Mouse (Mus musculus) intestine, postnatal 0 days (tissue): Measurements from ENCODE around the gene Tmem163. TPM values are rescaled to one million over a fixed set of nuclear protein-coding genes. Genes with fewer than 3 reads are reported as not detected.

Source experiments
- ATAC-seq: fragments of 200-750 bp; cut with Nextera tagmentation; 2 replicates; pipeline ENCODE4 v1.8.0; 2017; ENCODE audit warnings: mild to moderate bottlenecking, moderate TSS enrichment, moderate library complexity
- H3K27ac ChIP-seq: fragments of 300-500 bp; sonication (generic); 2 replicates; pipeline ENCODE4 v1.5.1; 2014; ENCODE audit warnings: mild to moderate bottlenecking, low read depth, low read length, moderate library complexity
- H3K27me3 ChIP-seq: fragments of 300-500 bp; sonication (generic); replicated peaks from 2 replicates; pipeline ENCODE4 v1.6.1; 2014; ENCODE audit warnings: low read length, mixed read lengths; ENCODE audit not compliant: control insufficient read depth, insufficient read depth
- H3K36me3 ChIP-seq: fragments of 300-500 bp; sonication (generic); 2 replicates; pipeline ENCODE4 v1.6.1; 2014; ENCODE audit warnings: mild to moderate bottlenecking, moderate library complexity; ENCODE audit not compliant: control insufficient read depth, insufficient read depth
- H3K4me1 ChIP-seq: fragments of 300-500 bp; sonication (generic); replicated peaks from 2 replicates; pipeline ENCODE4 v1.6.1; 2014; ENCODE audit warnings: antibody characterized with exemption, low read length, mixed read lengths; ENCODE audit not compliant: control insufficient read depth, insufficient read depth
- H3K4me2 ChIP-seq: fragments of 300-500 bp; sonication (generic); replicated peaks from 2 replicates; pipeline ENCODE4 v1.6.1; 2014; ENCODE audit warnings: low read depth, mild to moderate bottlenecking, moderate library complexity
- H3K4me3 ChIP-seq: fragments of 300-500 bp; sonication (generic); 2 replicates; pipeline ENCODE4 v1.5.1; 2014; ENCODE audit warnings: low read depth, low read length
- H3K9ac ChIP-seq: fragments of 300-500 bp; sonication (generic); 2 replicates; pipeline ENCODE4 v1.6.1; 2014; ENCODE audit warnings: mild to moderate bottlenecking, low read depth, low read length
- H3K9me3 ChIP-seq: fragments of 300-500 bp; sonication (generic); 2 replicates; pipeline ENCODE4 v1.6.1; 2016; ENCODE audit warnings: mixed run types; ENCODE audit not compliant: control insufficient read depth
- CTCF ChIP-seq: sonication (generic); IDR thresholded peaks from 2 replicates; pipeline ENCODE4 v1.5.1; 2016; ENCODE audit warnings: low read depth, mild to moderate bottlenecking, control low read depth, antibody characterized with exemption, moderate library complexity
- WGBS: fragments of 180-500 bp; shearing (Covaris S2); extraction: QIAGEN DNeasy Blood & Tissue Kit; methylation state at CpG from one replicate; pipeline ENCODE4 v1.1.7; 2014; 5-methylcytosine and 5-hydroxymethylcytosine counted together
- polyA plus RNA-seq: library from polyadenylated mRNA; unstranded; fragments of >200 nt; fragmentation: Nextera tagmentation; extraction: Ambion mirVana; gene quantifications from 2 replicates; pipeline ENCODE4 v1.2.1, GENCODE M21; 2015

Tmem163 gene
- polyA plus RNA-seq, 1 experiment from 2014 or later, result 0.26 TPM

DNA sequence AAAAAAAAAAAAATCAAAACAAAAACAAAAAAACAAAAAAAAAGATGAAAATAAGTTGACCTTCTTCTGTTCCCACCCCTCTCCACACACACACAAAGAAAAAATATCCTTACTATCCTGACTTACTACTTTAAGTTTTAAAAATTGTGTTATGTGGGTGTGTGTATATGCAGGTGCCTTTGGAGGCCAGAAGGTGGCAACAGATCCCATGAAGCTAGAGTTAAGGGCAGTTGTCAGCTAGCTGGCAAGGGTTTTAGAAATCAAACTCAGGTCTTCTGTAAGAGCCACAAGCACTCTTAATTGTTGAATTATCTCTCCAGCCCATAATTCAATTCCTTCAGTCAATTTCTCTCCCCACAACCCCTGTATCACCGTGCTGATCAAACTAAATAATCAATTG is 22.8 kb upstream of the Tmem163 start:
- H3K9ac ChIP-seq, result no peak overlapping the region
- H3K9me3 ChIP-seq, result no peaks in the 10 kb centered on the region
- no peak overlapping the region for H3K4me2 ChIP-seq
- no peak overlapping the region for H3K4me3 ChIP-seq
- ATAC-seq, result no peak
- peak; percentile 48 for TF ChIP-seq CTCF
- no peaks in the 10 kb centered on the region for H3K27me3 ChIP-seq
- no peaks in the 10 kb centered on the region for H3K36me3 ChIP-seq
- WGBS, result 66% methylated on average over 1 of the region's 1 CpGs
- no peak overlapping the region for H3K27ac ChIP-seq
- H3K4me1 ChIP-seq, result no peaks in the 10 kb centered on the region

GRCm38 (mm10) chr1:127696533-127696932 is 17.2 kb upstream of the Tmem163 start:
- Histone ChIP-seq H3K36me3 (no peaks in the 10 kb centered on the region), H3K27ac (no peak overlapping the region), H3K4me2 (no peak overlapping the region), H3K4me3 (no peak overlapping the region), H3K27me3 (no peaks in the 10 kb centered on the region), H3K9ac (no peak overlapping the region), H3K9me3 (no peaks in the 10 kb centered on the region), H3K4me1 (no peaks in the 10 kb centered on the region)
- no peak for ATAC-seq
- peak; percentile 44 for TF ChIP-seq CTCF
- 36% methylated on average over 2 of the region's 2 CpGs for WGBS

- Histone ChIP-seq H3K9me3 (no peaks in the 10 kb centered on the region), H3K27me3 (peaks cover 57% of the 10 kb centered on the region), H3K27ac (no peak overlapping the region), H3K4me2 (peak overlapping the region; percentile 99), H3K4me3 (peak overlapping the region; percentile 56), H3K36me3 (no peaks in the 10 kb centered on the region), H3K9ac (peak overlapping the region; percentile 7; the same call in 1 of the 2 replicates), H3K4me1 (no peaks in the 10 kb centered on the region)
- TF ChIP-seq CTCF, result no peak
- ATAC-seq, result peak; percentile 78
- WGBS, result 3% methylated on average over 64 of the region's 64 CpGs
These were observed 1.4 kb downstream of the Tmem163 start for GRCm38 (mm10) chr1:127677661-127678580.

DNA sequence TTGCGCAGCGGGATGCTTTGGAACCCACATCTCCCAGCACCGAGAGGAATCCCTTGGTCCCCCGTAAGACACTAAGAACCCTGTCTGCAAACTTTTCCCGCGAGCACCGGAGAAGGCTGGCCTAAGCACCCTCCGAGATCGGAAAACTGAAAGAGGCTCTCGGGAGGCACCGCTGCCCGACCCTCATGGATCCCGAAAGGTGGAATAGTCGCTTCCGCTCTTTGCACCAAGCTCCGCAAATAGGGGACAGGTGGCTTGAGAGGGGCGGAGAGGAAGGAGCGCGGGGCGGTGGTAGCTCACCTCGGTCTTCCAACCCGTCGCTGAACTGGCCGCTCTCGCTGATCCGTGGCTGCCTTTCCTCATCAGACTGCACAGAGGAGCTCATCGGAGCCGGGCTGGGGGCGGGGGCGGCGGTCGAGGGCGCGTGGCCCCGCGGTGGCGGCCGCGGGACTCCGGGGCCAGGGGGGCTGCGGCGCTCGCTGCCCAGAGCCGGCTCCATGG is 2.2 kb downstream of the Tmem163 start:
- H3K27ac ChIP-seq, result no peak overlapping the region
- peak; percentile 33; the same call in 1 of the 2 replicates for ATAC-seq
- H3K9ac ChIP-seq, result no peak overlapping the region
- WGBS, result 2% methylated on average over 44 of the region's 44 CpGs
- H3K4me3 ChIP-seq, result peak overlapping the region; percentile 56
- TF ChIP-seq CTCF, result no peak
- H3K4me2 ChIP-seq, result peak overlapping the region; percentile 99
- peaks cover 57% of the 10 kb centered on the region for H3K27me3 ChIP-seq
- H3K9me3 ChIP-seq, result no peaks in the 10 kb centered on the region
- H3K36me3 ChIP-seq, result no peaks in the 10 kb centered on the region
- no peaks in the 10 kb centered on the region for H3K4me1 ChIP-seq

DNA sequence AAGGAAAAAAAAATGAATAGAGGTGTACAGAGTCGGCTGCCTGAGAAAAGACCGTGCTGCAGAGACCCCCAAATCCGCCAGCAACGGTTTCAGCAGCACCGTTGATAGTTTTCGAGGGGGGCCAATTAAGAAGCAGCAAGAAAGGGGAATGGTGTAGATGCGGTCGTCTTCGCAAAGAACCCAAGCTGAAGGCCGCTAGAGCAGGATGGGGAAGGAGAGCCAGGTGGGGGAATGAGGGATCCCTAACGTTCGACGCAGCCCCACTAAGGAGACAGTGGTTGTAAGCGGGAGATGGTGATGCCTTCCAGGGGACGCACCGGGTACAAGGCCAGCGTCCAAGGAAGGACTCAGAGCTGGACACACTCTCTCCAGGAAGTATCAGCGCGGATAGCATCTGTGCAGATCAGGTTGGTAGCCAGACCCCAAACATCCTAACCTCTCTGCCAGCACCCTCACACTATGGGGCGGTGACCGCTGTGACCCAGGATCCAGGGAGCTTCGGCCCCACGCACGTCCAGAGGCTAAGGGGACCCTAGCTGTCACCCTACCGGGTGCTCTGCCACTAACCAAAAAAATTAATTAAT is 2.7 kb downstream of the Tmem163 start:
- no peak for ATAC-seq
- H3K4me3 ChIP-seq, result peak overlapping the region; percentile 56
- TF ChIP-seq CTCF, result no peak
- no peak overlapping the region for H3K9ac ChIP-seq
- no peaks in the 10 kb centered on the region for H3K36me3 ChIP-seq
- H3K4me1 ChIP-seq, result no peaks in the 10 kb centered on the region
- 10% methylated on average over 25 of the region's 25 CpGs for WGBS
- H3K27ac ChIP-seq, result no peak overlapping the region
- peaks cover 57% of the 10 kb centered on the region for H3K27me3 ChIP-seq
- H3K4me2 ChIP-seq, result peak overlapping the region; percentile 99
- no peaks in the 10 kb centered on the region for H3K9me3 ChIP-seq

DNA sequence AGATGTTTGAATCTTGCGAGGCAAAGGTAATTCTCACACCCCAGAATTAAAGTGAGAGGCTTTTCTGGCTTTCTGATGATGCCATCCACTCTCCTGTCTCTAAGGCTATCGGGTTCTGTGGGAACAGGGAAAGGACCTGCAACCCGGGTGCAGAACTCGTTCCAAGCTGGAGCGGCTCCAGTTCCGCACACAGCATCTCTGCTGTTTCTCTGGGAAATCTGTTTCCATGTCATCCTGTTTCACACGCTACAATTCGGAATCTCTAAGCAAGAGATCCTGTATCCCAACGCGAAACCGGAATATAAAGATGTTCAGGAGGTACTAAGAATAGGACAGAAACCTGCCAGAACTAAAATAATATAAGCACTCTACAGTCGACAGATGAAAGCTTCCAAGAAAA is 3.2 kb downstream of the Tmem163 start:
- Histone ChIP-seq H3K4me1 (no peaks in the 10 kb centered on the region), H3K36me3 (no peaks in the 10 kb centered on the region), H3K9me3 (no peaks in the 10 kb centered on the region), H3K27me3 (peaks cover 57% of the 10 kb centered on the region), H3K4me2 (no peak overlapping the region), H3K9ac (no peak overlapping the region), H3K4me3 (no peak overlapping the region), H3K27ac (no peak overlapping the region)
- no peak for ATAC-seq
- TF ChIP-seq CTCF, result no peak
- WGBS, result 45% methylated on average over 12 of the region's 12 CpGs
